Mouse (Mus musculus): ENCODE measurements around the gene Med12. TPM values are rescaled to one million over a fixed set of nuclear protein-coding genes. Genes with fewer than 3 reads are reported as not detected.
A peak's percentile ranks its signal among the peaks of the same experiment; 100 is the strongest.

Gene Med12
- total and polyA plus RNA-seq, 3 experiments: 20.9 to 68.0 TPM; not detected in 1

- Histone ChIP-seq H3K4me1 (ENCODE audit: control insufficient read depth in 1 of 2, insufficient read depth in 2 of 2, low read length in 2 of 2) (peaks cover 0 to 6% of the 10 kb centered on the region in 2 experiments; a peak in 2 of 4 replicates), H3K4me3 (ENCODE audit: control insufficient read depth in 1 of 2, insufficient read depth in 1 of 2, low read depth in 2 of 2, low read length in 2 of 2) (no peak overlapping the region), H3K36me3 (ENCODE audit: control insufficient read depth in 1 of 2, insufficient read depth in 2 of 2, low read length in 2 of 2) (no peaks in the 10 kb centered on the region; a peak in 1 of 4 replicates), H3K27ac (ENCODE audit: control insufficient read depth, low read depth, low read length) (no peak overlapping the region), H3K9me3 (replicated peaks; ENCODE audit: insufficient read depth, low read length) (no peaks in the 10 kb centered on the region), H3K9ac (ENCODE audit: control insufficient read depth, low read depth, low read length, poor library complexity, severe bottlenecking) (no peak overlapping the region), H3K79me2 (ENCODE audit: control insufficient read depth, insufficient read depth, low read length, poor library complexity) (no peaks in the 10 kb centered on the region), H3K27me3 (ENCODE audit: control insufficient read depth in 1 of 2, insufficient read depth in 2 of 2, low read length in 2 of 2) (no peaks in the 10 kb centered on the region)
- no peak for DNase-seq (ENCODE audit: low read depth, low spot score)
- TF ChIP-seq CHD1 (IDR thresholded peaks at IDR 0.05; ENCODE audit: low read depth, low read length) (no peak), HCFC1 (IDR thresholded peaks at IDR 0.05; ENCODE audit: low read depth, low read length) (no peak), GATA1 (IDR thresholded peaks at IDR 0.05; ENCODE audit: low read depth, low read length) (peak; percentile 75)
Measured at GRCm38 (mm10) chrX:101325989-101326899, 52.4 kb downstream of the Med12 start.

- Histone ChIP-seq H3K36me3 (ENCODE audit: control insufficient read depth in 1 of 2, insufficient read depth in 2 of 2, low read length in 2 of 2) (peaks cover 0 to 4% of the 10 kb centered on the region in 2 experiments; a peak in 2 of 4 replicates), H3K4me3 (ENCODE audit: control insufficient read depth in 1 of 2, insufficient read depth in 1 of 2, low read depth in 2 of 2, low read length in 2 of 2) (peak overlapping the region; percentile 12 to 51; a peak in 2 of 4 replicates), H3K9me3 (replicated peaks; ENCODE audit: insufficient read depth, low read length) (no peaks in the 10 kb centered on the region), H3K27me3 (ENCODE audit: control insufficient read depth in 1 of 2, insufficient read depth in 2 of 2, low read length in 2 of 2) (no peaks in the 10 kb centered on the region), H3K27ac (ENCODE audit: control insufficient read depth, low read depth, low read length) (no peak overlapping the region), H3K9ac (ENCODE audit: control insufficient read depth, low read depth, low read length, poor library complexity, severe bottlenecking) (peak overlapping the region; percentile 43), H3K4me1 (ENCODE audit: control insufficient read depth in 1 of 2, insufficient read depth in 2 of 2, low read length in 2 of 2) (peaks cover 0 to 15% of the 10 kb centered on the region in 2 experiments; a peak in 2 of 4 replicates), H3K79me2 (ENCODE audit: control insufficient read depth, insufficient read depth, low read length, poor library complexity) (peaks cover 3% of the 10 kb centered on the region; the same call in 1 of the 2 replicates)
- peak; percentile 67 for DNase-seq (ENCODE audit: low read depth, low spot score)
- no peak for TF ChIP-seq HCFC1 (IDR thresholded peaks at IDR 0.05; ENCODE audit: low read depth, low read length)
- TF ChIP-seq SMC3 (IDR thresholded peaks at IDR 0.05; ENCODE audit: low read depth, low read length): peak; percentile 95
- TF ChIP-seq SIN3A (IDR thresholded peaks at IDR 0.05; ENCODE audit: low read length): peak; percentile 46; the same call in 1 of the 2 replicates
- peak; percentile 41; the same call in 1 of the 2 replicates for TF ChIP-seq BHLHE40 (IDR thresholded peaks at IDR 0.05; ENCODE audit: borderline replicate concordance, low read depth, low read length)
- 0 out of 2 replicates have a peak, but pooled peaks have one; percentile 44 for TF ChIP-seq JUND (IDR thresholded peaks at IDR 0.05; ENCODE audit: low read depth, low read length)
- 0 out of 2 replicates have a peak, but pooled peaks have one; percentile 26 for TF ChIP-seq MXI1 (IDR thresholded peaks at IDR 0.05; ENCODE audit: low read depth, low read length)
- TF ChIP-seq NELFE (IDR thresholded peaks at IDR 0.05; ENCODE audit: low read depth, low read length): no peak
- peak; percentile 91 for TF ChIP-seq RAD21 (IDR thresholded peaks at IDR 0.05; ENCODE audit: low read depth, low read length)
- TF ChIP-seq ELF1 (IDR thresholded peaks at IDR 0.05; ENCODE audit: low read depth, low read length): no peak
- TF ChIP-seq CTCF (IDR thresholded peaks at IDR 0.05 in 2 of 3, conservative IDR thresholded peaks at IDR 0.05 in 1 of 3; ENCODE audit: control insufficient read depth in 1 of 3, insufficient read depth in 1 of 3, low read depth in 2 of 3, low read length in 3 of 3, poor library complexity in 1 of 3, severe bottlenecking in 1 of 3): peak; percentile 59 to 86 (median 69)
- no peak for TF ChIP-seq ZMIZ1 (IDR thresholded peaks at IDR 0.05; ENCODE audit: low read depth, low read length)
- TF ChIP-seq TCF12 (IDR thresholded peaks at IDR 0.05; ENCODE audit: low read depth, low read length): no peak
- no peak for TF ChIP-seq USF2 (IDR thresholded peaks at IDR 0.05; ENCODE audit: borderline replicate concordance in 1 of 2, insufficient read depth in 1 of 2, low read depth in 1 of 2, low read length in 2 of 2)
- 0 out of 2 replicates have a peak, but pooled peaks have one; percentile 33 for TF ChIP-seq ZNF384 (IDR thresholded peaks at IDR 0.05; ENCODE audit: low read depth, low read length)
- peak; percentile 90 for TF ChIP-seq ZC3H11A (IDR thresholded peaks at IDR 0.05; ENCODE audit: low read depth, low read length)
- TF ChIP-seq CHD1 (IDR thresholded peaks at IDR 0.05; ENCODE audit: low read depth, low read length): no peak
- TF ChIP-seq USF1 (IDR thresholded peaks at IDR 0.05; ENCODE audit: low read depth, low read length): no peak
- TF ChIP-seq TBP (IDR thresholded peaks at IDR 0.05; ENCODE audit: low read depth, low read length): no peak
Measured at GRCm38 (mm10) chrX:101329372-101330028, 55.7 kb downstream of the Med12 start.

All from MEL (cell line).